Mouse (Mus musculus) kidney, adult 2 months (tissue): ENCODE data around the gene Dbp. TPM values are rescaled to one million over a fixed set of nuclear protein-coding genes. Genes with fewer than 3 reads are reported as not detected.

Source experiments
- DNase-seq: peaks from one replicate; pipeline ENCODE4 v3.0.0; 2021
- H3K27ac ChIP-seq: fragments of 200-500 bp; 2 replicates; pipeline ENCODE4 v1.5.1; 2012; ENCODE audit warnings: low read depth, low read length, control low read depth, inconsistent platforms; ENCODE audit not compliant: insufficient read depth
- H3K27me3 ChIP-seq: fragments of 200-500 bp; replicated peaks from 2 replicates; pipeline ENCODE4 v1.6.1; 2012; ENCODE audit warnings: mild to moderate bottlenecking, moderate library complexity, low read length, inconsistent platforms; ENCODE audit not compliant: control insufficient read depth, insufficient read depth
- H3K36me3 ChIP-seq: fragments of 200-500 bp; 2 replicates; pipeline ENCODE4 v1.6.1; 2012; ENCODE audit warnings: mild to moderate bottlenecking, moderate library complexity, low read length, inconsistent platforms; ENCODE audit not compliant: control insufficient read depth, insufficient read depth
- H3K4me1 ChIP-seq: fragments of 200-500 bp; 2 replicates; pipeline ENCODE4 v1.6.1; 2011; ENCODE audit warnings: low read length; ENCODE audit not compliant: control insufficient read depth, insufficient read depth
- H3K4me3 ChIP-seq: fragments of 200-500 bp; 2 replicates; pipeline ENCODE4 v1.5.1; 2011; ENCODE audit warnings: mild to moderate bottlenecking, low read depth, low read length, control low read depth; ENCODE audit not compliant: insufficient read depth
- CTCF ChIP-seq: fragments of 200-500 bp; conservative IDR thresholded peaks from 2 replicates; pipeline ENCODE4 v1.5.1; 2011; ENCODE audit warnings: low read depth, mild to moderate bottlenecking, control low read depth, low read length, moderate library complexity, mixed read lengths; ENCODE audit not compliant: insufficient read depth, insufficient read length
- POLR2A ChIP-seq: fragments of 200-500 bp; IDR thresholded peaks from one replicate; pipeline ENCODE4 v1.6.1; 2011; ENCODE audit warnings: low read depth, low read length, control low read depth
- WGBS: fragments of 180-500 bp; shearing (Covaris S2); methylation state at CpG from one replicate; pipeline ENCODE4 v1.1.7; 2018; 5-methylcytosine and 5-hydroxymethylcytosine counted together
- polyA plus RNA-seq: library from polyadenylated mRNA; depleted of rRNA; stranded (reverse); fragments of >200 nt; gene quantifications from 2 replicates; pipeline ENCODE4 v1.2.3, GENCODE M21; 2012

Dbp gene
- polyA plus RNA-seq, 1 experiment, result 106 TPM

DNA sequence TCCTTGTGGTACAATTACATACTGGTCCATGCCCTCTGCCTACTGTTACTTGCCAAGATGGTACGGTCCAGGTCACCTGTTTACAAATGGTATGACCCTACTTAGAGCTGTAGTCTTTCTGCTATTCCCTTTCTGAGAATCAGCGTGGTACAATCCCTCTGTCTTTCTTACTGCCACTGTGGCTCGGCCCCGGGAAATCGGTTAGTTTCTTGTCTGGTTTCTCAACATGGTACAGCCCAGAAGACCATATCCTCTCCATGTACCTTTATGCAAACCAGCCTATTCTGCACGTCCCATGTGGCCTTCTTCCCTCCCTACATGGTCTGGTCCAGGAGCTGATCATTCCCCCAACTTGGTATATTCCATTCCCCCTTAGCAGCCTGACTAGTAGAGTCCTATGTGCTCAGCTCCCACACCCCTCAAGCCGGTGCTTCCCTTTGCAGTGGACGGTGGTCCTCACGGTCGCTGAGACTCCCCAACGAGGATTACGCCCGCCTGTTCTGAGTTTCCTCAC is 785 bp upstream of the Dbp start:
- peaks cover 3% of the 10 kb centered on the region; the same call in 1 of the 2 replicates for H3K27me3 ChIP-seq
- under 1% methylated on average over 13 of the region's 13 CpGs for WGBS
- H3K36me3 ChIP-seq, result peaks cover 5% of the 10 kb centered on the region; the same call in 1 of the 2 replicates
- peaks cover 23% of the 10 kb centered on the region for H3K4me1 ChIP-seq
- TF ChIP-seq POLR2A (peak; percentile 51), CTCF (no peak)
- DNase-seq, result peak; percentile 87
- peak overlapping the region; percentile 98 for H3K27ac ChIP-seq
- H3K4me3 ChIP-seq, result peak overlapping the region; percentile 63

DNA sequence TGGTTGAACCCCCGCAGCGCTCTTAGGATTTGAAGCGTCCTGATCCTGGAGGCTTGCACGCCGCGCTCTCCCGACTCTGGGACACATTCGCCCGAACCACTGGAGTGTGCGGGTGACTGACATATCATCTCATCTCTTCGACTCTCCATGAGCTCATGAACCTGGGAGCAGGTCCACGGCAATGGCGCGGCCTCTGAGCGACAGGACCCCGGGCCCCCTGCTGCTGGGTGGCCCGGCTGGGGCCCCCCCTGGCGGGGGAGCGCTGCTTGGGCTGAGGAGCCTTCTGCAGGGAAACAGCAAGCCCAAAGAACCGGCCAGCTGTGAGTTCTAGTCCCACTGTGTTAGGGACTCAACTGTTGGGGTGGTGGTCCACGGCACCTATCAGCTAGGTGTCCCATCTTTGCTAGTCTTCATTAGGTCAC is 566 bp downstream of the Dbp start:
- Histone ChIP-seq H3K4me3 (peak overlapping the region; percentile 58), H3K27me3 (no peaks in the 10 kb centered on the region), H3K4me1 (peaks cover 24% of the 10 kb centered on the region), H3K36me3 (peaks cover 11% of the 10 kb centered on the region; the same call in 1 of the 2 replicates), H3K27ac (peak overlapping the region; percentile 100)
- no peak for DNase-seq
- WGBS, result under 1% methylated on average over 21 of the region's 21 CpGs
- TF ChIP-seq CTCF (no peak), POLR2A (no peak)

DNA sequence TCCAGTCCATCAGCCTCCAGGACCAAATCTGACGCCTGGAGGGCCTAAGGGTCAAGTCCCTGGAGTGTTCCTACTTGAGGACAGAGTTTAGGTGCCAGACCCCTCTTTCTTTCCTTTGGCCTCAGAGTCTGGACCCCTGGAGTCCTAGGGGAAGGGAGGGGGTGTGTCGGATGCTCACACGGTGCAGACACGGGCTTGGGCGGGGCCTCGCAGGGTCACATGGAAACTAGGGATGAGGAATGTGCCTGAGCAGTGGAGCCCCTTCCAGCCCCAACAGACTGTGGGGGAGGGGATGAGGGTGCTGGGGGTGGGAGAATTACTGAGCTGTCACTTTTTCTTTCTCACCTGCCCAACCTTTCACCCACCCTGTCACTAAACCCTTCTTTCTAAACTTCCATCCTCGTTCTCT is 989 bp downstream of the Dbp start:
- DNase-seq, result peak; percentile 93
- H3K36me3 ChIP-seq, result peaks cover 11% of the 10 kb centered on the region; the same call in 1 of the 2 replicates
- TF ChIP-seq CTCF (no peak), POLR2A (peak; percentile 59)
- H3K27ac ChIP-seq, result peak overlapping the region; percentile 100
- 0% methylated on average over 7 of the region's 7 CpGs for WGBS
- H3K27me3 ChIP-seq, result no peaks in the 10 kb centered on the region
- peak overlapping the region; percentile 58 for H3K4me3 ChIP-seq
- peaks cover 21% of the 10 kb centered on the region for H3K4me1 ChIP-seq

DNA sequence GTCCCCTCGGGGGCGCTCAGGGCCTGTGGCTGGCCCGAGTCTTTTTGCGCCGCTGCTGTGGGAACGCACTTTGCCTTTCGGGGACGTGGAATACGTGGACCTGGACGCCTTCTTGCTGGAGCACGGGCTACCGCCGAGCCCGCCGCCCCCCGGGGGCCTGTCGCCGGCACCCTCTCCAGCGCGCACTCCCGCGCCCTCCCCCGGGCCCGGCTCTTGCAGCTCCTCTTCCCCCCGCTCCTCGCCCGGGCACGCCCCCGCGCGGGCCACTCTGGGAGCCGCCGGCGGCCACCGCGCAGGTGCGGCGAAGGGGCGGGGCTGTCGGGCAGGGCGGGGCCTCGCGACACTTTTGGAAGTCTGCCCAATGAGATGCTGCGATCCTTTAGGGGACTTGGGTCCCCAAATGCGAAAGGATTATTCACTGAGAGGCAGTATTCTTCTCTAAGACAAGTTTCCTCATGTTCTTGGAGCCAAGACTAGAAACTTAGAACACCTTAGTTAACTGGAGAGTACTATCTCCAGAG is 1.9 kb downstream of the Dbp start:
- 2% methylated on average over 44 of the region's 45 CpGs for WGBS
- peaks cover 11% of the 10 kb centered on the region; the same call in 1 of the 2 replicates for H3K36me3 ChIP-seq
- peaks cover 21% of the 10 kb centered on the region for H3K4me1 ChIP-seq
- no peaks in the 10 kb centered on the region for H3K27me3 ChIP-seq
- H3K27ac ChIP-seq, result peak overlapping the region; percentile 100
- TF ChIP-seq CTCF, result no peak
- TF ChIP-seq POLR2A, result peak; percentile 56
- DNase-seq, result peak; percentile 92
- H3K4me3 ChIP-seq, result peak overlapping the region; percentile 58

DNA sequence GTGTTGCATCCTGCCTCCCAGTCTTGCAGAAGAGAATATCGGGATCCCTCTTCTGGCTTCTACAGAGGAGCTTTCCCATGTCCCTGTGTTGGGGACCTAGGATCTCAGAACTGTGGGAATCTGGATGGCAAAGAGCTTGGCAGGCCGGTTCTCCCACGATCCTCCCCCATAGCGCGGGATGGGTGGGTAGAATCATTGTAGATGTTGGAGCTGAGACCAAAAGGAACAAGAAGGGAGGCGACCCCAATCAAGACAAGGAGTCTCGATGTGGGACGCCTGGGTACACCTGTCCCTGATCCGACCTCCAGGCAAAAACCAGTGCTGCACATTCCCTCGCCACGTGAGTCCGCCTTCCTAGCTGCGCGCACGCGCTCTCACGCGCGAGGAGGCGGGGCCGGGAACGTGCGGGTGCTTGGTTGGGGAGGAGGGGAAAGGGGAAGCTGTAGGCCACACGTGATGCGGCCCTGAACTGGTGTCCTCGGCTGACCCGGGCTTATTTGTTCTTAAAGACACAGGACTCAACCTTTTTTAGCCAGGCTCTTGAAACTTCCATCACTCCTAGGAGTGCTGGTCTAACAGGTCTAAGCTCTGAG is 2.6 kb downstream of the Dbp start:
- WGBS, result under 1% methylated on average over 27 of the region's 27 CpGs
- DNase-seq, result peak; percentile 99

DNA sequence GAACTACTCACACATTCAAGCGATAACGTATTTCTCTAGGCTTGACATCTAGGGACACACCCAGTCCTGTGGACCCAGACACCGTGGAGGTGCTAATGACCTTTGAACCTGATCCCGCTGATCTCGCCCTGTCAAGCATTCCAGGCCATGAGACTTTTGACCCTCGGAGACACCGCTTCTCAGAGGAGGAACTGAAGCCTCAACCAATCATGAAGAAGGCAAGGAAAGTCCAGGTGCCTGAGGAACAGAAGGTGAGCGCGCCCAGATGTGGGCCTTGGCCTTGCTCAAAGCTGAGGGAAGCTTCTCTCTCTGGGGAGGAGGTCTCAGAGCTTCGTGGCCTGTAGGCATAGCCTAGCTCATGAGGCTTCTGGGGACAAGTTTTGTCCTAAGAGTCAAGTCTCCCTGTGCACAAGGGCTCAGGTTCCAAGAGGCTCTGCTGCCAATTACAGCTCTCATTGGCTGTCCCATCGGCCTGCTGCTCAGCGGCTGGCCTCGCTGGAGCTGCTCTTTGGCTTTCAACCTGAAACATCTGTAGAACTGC is 3.4 kb downstream of the Dbp start:
- WGBS, result 13% methylated on average over 13 of the region's 13 CpGs
- TF ChIP-seq CTCF (no peak), POLR2A (peak; percentile 23)
- peaks cover 33% of the 10 kb centered on the region for H3K4me1 ChIP-seq

More for the DNA sequence above, 2.6 kb downstream of the Dbp start:
- Histone ChIP-seq H3K36me3 (peaks cover 11% of the 10 kb centered on the region; the same call in 1 of the 2 replicates), H3K27ac (peak overlapping the region; percentile 99), H3K4me3 (peak overlapping the region; percentile 58), H3K27me3 (no peaks in the 10 kb centered on the region), H3K4me1 (peaks cover 25% of the 10 kb centered on the region)
- TF ChIP-seq POLR2A (peak; percentile 87), CTCF (0 out of 2 replicates have a peak, but pooled peaks have one; percentile 5)

DNA sequence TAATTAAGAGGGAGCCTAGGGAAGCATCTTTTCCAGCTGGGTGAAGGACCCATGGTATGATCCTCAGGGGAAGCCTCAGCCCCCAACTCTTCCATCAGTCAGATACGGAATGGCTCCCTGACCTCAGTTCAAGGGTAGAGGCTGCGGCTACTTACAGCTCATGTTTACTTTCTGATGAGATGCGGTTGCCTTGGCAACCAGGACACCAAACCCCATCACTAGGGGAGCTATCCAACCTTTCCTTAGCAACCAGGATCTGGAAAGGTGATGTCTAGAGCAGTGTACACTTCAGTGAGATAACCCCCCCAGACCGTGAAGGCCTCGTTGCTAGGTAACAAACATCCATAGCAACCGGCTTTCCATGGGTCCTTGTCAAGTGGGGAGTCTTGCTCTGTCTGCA is 4.1 kb downstream of the Dbp start:
- H3K4me1 ChIP-seq, result peaks cover 34% of the 10 kb centered on the region
- no peaks in the 10 kb centered on the region for H3K27me3 ChIP-seq
- no peak overlapping the region for H3K4me3 ChIP-seq
- DNase-seq, result peak; percentile 36
- 42% methylated on average over 6 of the region's 6 CpGs for WGBS
- peaks cover 16% of the 10 kb centered on the region; the same call in 1 of the 2 replicates for H3K36me3 ChIP-seq
- TF ChIP-seq CTCF (no peak), POLR2A (no peak)
- peak overlapping the region; percentile 93; the same call in 1 of the 2 replicates for H3K27ac ChIP-seq

More for the DNA sequence above, 3.4 kb downstream of the Dbp start:
- Histone ChIP-seq H3K27me3 (no peaks in the 10 kb centered on the region), H3K27ac (peak overlapping the region; percentile 93), H3K36me3 (peaks cover 15% of the 10 kb centered on the region; the same call in 1 of the 2 replicates), H3K4me3 (peak overlapping the region; percentile 41; the same call in 1 of the 2 replicates)
- peak; percentile 94 for DNase-seq
